Mouse (Mus musculus) kidney, adult 2 months (tissue): ENCODE measurements at regions not wholly inside any gene's neighbourhood (a gene's known extent, or its start where the extent isn't known, plus 50 kb on each side); places are given as distances from the start of the nearest gene placed in this dataset.

Source experiments
- CTCF ChIP-seq: fragments of 200-500 bp; conservative IDR thresholded peaks from 2 replicates; pipeline ENCODE4 v1.5.1; 2011; ENCODE audit warnings: low read depth, mild to moderate bottlenecking, control low read depth, low read length, moderate library complexity, mixed read lengths; ENCODE audit not compliant: insufficient read depth, insufficient read length
- POLR2A ChIP-seq: fragments of 200-500 bp; IDR thresholded peaks from one replicate; pipeline ENCODE4 v1.6.1; 2011; ENCODE audit warnings: low read depth, low read length, control low read depth

DNA sequence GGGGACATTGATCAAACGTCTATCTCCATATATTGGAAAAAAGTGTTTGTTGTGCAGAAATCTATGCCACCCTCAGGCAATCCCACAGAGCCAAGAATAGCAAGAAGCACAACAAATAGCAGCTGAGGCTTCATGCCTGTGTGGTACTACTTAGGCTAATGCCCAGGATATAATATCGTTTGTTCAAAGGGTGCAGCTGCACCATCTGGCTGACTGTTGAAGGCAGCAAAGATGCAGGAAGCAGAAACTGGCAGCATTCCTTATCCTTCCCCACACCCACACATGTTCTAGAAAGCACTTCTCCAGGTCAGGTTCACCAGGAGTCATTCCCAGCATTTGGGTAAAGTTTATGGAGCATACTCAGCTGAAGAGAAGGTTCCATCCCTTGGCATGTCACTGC, 158.1 kb upstream of the Ccn2 start:
- no peak for TF ChIP-seq CTCF
- TF ChIP-seq POLR2A, result no peak
